Mouse (Mus musculus): ENCODE measurements around the gene Arrdc5. TPM values are rescaled to one million over a fixed set of nuclear protein-coding genes. Genes with fewer than 3 reads are reported as not detected.
A peak's percentile ranks its signal among the peaks of the same experiment; 100 is the strongest.

Gene Arrdc5
- polyA plus RNA-seq, 1 experiment: not detected

GRCm38 (mm10) chr17:56293291-56293690 is 6.8 kb downstream of the Arrdc5 start:
- H3K36me3 ChIP-seq (ENCODE audit: control insufficient read depth, insufficient read depth): no peaks in the 10 kb centered on the region
- no peaks in the 10 kb centered on the region for H3K27me3 ChIP-seq (ENCODE audit: control insufficient read depth, insufficient read depth, insufficient read length)
- H3K79me2 ChIP-seq (ENCODE audit: control insufficient read depth, insufficient read depth): peaks cover 5% of the 10 kb centered on the region
- TF ChIP-seq SRF (IDR thresholded peaks at IDR 0.05; ENCODE audit: control insufficient read depth, insufficient read length, low read depth) (no peak), POLR2AphosphoS2 (IDR thresholded peaks at IDR 0.05; ENCODE audit: insufficient read length, low read depth) (no peak), POLR2A (IDR thresholded peaks at IDR 0.05; ENCODE audit: insufficient read length, low read depth) (no peak), TCF3 (IDR thresholded peaks at IDR 0.05; ENCODE audit: insufficient read length, low read depth) (no peak), MYOG (IDR thresholded peaks at IDR 0.05; ENCODE audit: control insufficient read depth in 1 of 3, insufficient read depth in 1 of 3, insufficient read length in 2 of 3, low read depth in 2 of 3) (peak in 1 of 3 experiments; percentile 33), E2F4 (IDR thresholded peaks at IDR 0.05; ENCODE audit: insufficient read depth) (no peak), CEBPB (IDR thresholded peaks at IDR 0.05; ENCODE audit: insufficient read depth, poor library complexity, severe bottlenecking) (no peak), MYOD1 (IDR thresholded peaks at IDR 0.05; ENCODE audit: control insufficient read depth in 1 of 3, insufficient read length in 2 of 3, low read depth in 2 of 3) (peak in 1 of 3 experiments; percentile 25), TCF12 (IDR thresholded peaks at IDR 0.05; ENCODE audit: insufficient read depth, poor library complexity, severe bottlenecking) (no peak), REST (IDR thresholded peaks at IDR 0.05; ENCODE audit: insufficient read depth, insufficient read length) (no peak), USF1 (IDR thresholded peaks at IDR 0.05; ENCODE audit: low read depth) (no peak)
- no peak overlapping the region for H3ac ChIP-seq (ENCODE audit: control insufficient read depth, insufficient read length)
- H3K4me2 ChIP-seq (ENCODE audit: low read depth): no peak overlapping the region
- H3K4me3 ChIP-seq: no peak overlapping the region

GRCm38 (mm10) chr17:56292531-56293222 is 7.4 kb downstream of the Arrdc5 start, which contains the start of gene Plin3:
Gene Plin3 (minus strand): TSS chr17:56292873.
- Histone ChIP-seq H3K79me2 (ENCODE audit: control insufficient read depth, insufficient read depth) (peaks cover 11% of the 10 kb centered on the region), H3K36me3 (ENCODE audit: control insufficient read depth, insufficient read depth) (no peaks in the 10 kb centered on the region), H3K4me3 (no peak within 1 kb of the TSS), H3K27me3 (ENCODE audit: control insufficient read depth, insufficient read depth, insufficient read length) (no peaks in the 10 kb centered on the region), H3K4me2 (ENCODE audit: low read depth) (no peak within 1 kb of the TSS), H3ac (ENCODE audit: control insufficient read depth, insufficient read length) (no peak within 1 kb of the TSS)
- TF ChIP-seq MYOG (IDR thresholded peaks at IDR 0.05; ENCODE audit: control insufficient read depth in 1 of 3, insufficient read depth in 1 of 3, insufficient read length in 2 of 3, low read depth in 2 of 3) (no peak), REST (IDR thresholded peaks at IDR 0.05; ENCODE audit: insufficient read depth, insufficient read length) (no peak), POLR2A (IDR thresholded peaks at IDR 0.05; ENCODE audit: insufficient read length, low read depth) (no peak), CEBPB (IDR thresholded peaks at IDR 0.05; ENCODE audit: insufficient read depth, poor library complexity, severe bottlenecking) (no peak), TCF3 (IDR thresholded peaks at IDR 0.05; ENCODE audit: insufficient read length, low read depth) (no peak), USF1 (IDR thresholded peaks at IDR 0.05; ENCODE audit: low read depth) (no peak), MYOD1 (IDR thresholded peaks at IDR 0.05; ENCODE audit: control insufficient read depth in 1 of 3, insufficient read length in 2 of 3, low read depth in 2 of 3) (no peak), SRF (IDR thresholded peaks at IDR 0.05; ENCODE audit: control insufficient read depth, insufficient read length, low read depth) (no peak), POLR2AphosphoS2 (IDR thresholded peaks at IDR 0.05; ENCODE audit: insufficient read length, low read depth) (no peak), TCF12 (IDR thresholded peaks at IDR 0.05; ENCODE audit: insufficient read depth, poor library complexity, severe bottlenecking) (no peak), E2F4 (IDR thresholded peaks at IDR 0.05; ENCODE audit: insufficient read depth) (no peak), MAX (IDR thresholded peaks at IDR 0.05; ENCODE audit: low read depth) (no peak)

- no peaks in the 10 kb centered on the region for H3K36me3 ChIP-seq (ENCODE audit: control insufficient read depth, insufficient read depth)
- peak overlapping the region; percentile 99 for H3K4me2 ChIP-seq (ENCODE audit: low read depth)
- TF ChIP-seq CEBPB (IDR thresholded peaks at IDR 0.05; ENCODE audit: insufficient read depth, poor library complexity, severe bottlenecking) (no peak), MYOD1 (IDR thresholded peaks at IDR 0.05; ENCODE audit: control insufficient read depth in 1 of 3, insufficient read length in 2 of 3, low read depth in 2 of 3) (no peak), SRF (IDR thresholded peaks at IDR 0.05; ENCODE audit: control insufficient read depth, insufficient read length, low read depth) (no peak), POLR2A (IDR thresholded peaks at IDR 0.05; ENCODE audit: insufficient read length, low read depth) (no peak), USF1 (IDR thresholded peaks at IDR 0.05; ENCODE audit: low read depth) (no peak), MAX (IDR thresholded peaks at IDR 0.05; ENCODE audit: low read depth) (no peak), REST (IDR thresholded peaks at IDR 0.05; ENCODE audit: insufficient read depth, insufficient read length) (no peak), E2F4 (IDR thresholded peaks at IDR 0.05; ENCODE audit: insufficient read depth) (no peak), MYOG (IDR thresholded peaks at IDR 0.05; ENCODE audit: control insufficient read depth in 1 of 3, insufficient read depth in 1 of 3, insufficient read length in 2 of 3, low read depth in 2 of 3) (no peak), TCF3 (IDR thresholded peaks at IDR 0.05; ENCODE audit: insufficient read length, low read depth) (no peak), POLR2AphosphoS2 (IDR thresholded peaks at IDR 0.05; ENCODE audit: insufficient read length, low read depth) (no peak), TCF12 (IDR thresholded peaks at IDR 0.05; ENCODE audit: insufficient read depth, poor library complexity, severe bottlenecking) (no peak)
- no peak overlapping the region for H3K4me3 ChIP-seq
- H3ac ChIP-seq (ENCODE audit: control insufficient read depth, insufficient read length): no peak overlapping the region
- H3K27me3 ChIP-seq (ENCODE audit: control insufficient read depth, insufficient read depth, insufficient read length): no peaks in the 10 kb centered on the region
- peaks cover 12% of the 10 kb centered on the region for H3K79me2 ChIP-seq (ENCODE audit: control insufficient read depth, insufficient read depth)
Measured at GRCm38 (mm10) chr17:56291826-56292475, 8.1 kb downstream of the Arrdc5 start.

- H3K4me3 ChIP-seq: peak overlapping the region; percentile 51
- TF ChIP-seq MYOG (IDR thresholded peaks at IDR 0.05; ENCODE audit: control insufficient read depth in 1 of 3, insufficient read depth in 1 of 3, insufficient read length in 2 of 3, low read depth in 2 of 3): peak in 1 of 3 experiments; percentile 18
- TF ChIP-seq TCF3 (IDR thresholded peaks at IDR 0.05; ENCODE audit: insufficient read length, low read depth): no peak
- no peak for TF ChIP-seq REST (IDR thresholded peaks at IDR 0.05; ENCODE audit: insufficient read depth, insufficient read length)
- peak in 1 of 3 experiments; percentile 31 for TF ChIP-seq MYOD1 (IDR thresholded peaks at IDR 0.05; ENCODE audit: control insufficient read depth in 1 of 3, insufficient read length in 2 of 3, low read depth in 2 of 3)
- peak; percentile 76 for TF ChIP-seq POLR2AphosphoS2 (IDR thresholded peaks at IDR 0.05; ENCODE audit: insufficient read length, low read depth)
- TF ChIP-seq POLR2A (IDR thresholded peaks at IDR 0.05; ENCODE audit: insufficient read length, low read depth): peak; percentile 88
- no peak for TF ChIP-seq USF1 (IDR thresholded peaks at IDR 0.05; ENCODE audit: low read depth)
- H3K36me3 ChIP-seq (ENCODE audit: control insufficient read depth, insufficient read depth): no peaks in the 10 kb centered on the region
- H3ac ChIP-seq (ENCODE audit: control insufficient read depth, insufficient read length): no peak overlapping the region
- H3K27me3 ChIP-seq (ENCODE audit: control insufficient read depth, insufficient read depth, insufficient read length): no peaks in the 10 kb centered on the region
- H3K4me2 ChIP-seq (ENCODE audit: low read depth): peak overlapping the region; percentile 99
- peaks cover 12% of the 10 kb centered on the region for H3K79me2 ChIP-seq (ENCODE audit: control insufficient read depth, insufficient read depth)
Measured at GRCm38 (mm10) chr17:56291171-56291511, 8.9 kb downstream of the Arrdc5 start.
